Mouse (Mus musculus) gastrocnemius, postnatal 25 days (tissue): Measurements from ENCODE around the gene Nsd1. TPM values are rescaled to one million over a fixed set of nuclear protein-coding genes. Genes with fewer than 3 reads are reported as not detected.

ENCODE experiments used
- DNase-seq: peaks from one replicate; pipeline ENCODE4 v3.0.0; 2022
- total RNA-seq, 2 experiments: library from RNA; stranded (reverse); gene quantifications; 1 replicate in 1 of 2; 2 replicates in 1 of 2; pipeline ENCODE4 v1.2.3; 2021

Gene Nsd1
- total RNA-seq, 2 experiments from 2014 or later = 46.0 to 51.2 TPM

GRCm38 (mm10) chr13:55255052-55255652 lies 45.6 kb downstream of the Nsd1 start:
- DNase-seq = no peak

GRCm38 (mm10) chr13:55258651-55259050 lies 49.1 kb downstream of the Nsd1 start:
- DNase-seq = no peak

DNA sequence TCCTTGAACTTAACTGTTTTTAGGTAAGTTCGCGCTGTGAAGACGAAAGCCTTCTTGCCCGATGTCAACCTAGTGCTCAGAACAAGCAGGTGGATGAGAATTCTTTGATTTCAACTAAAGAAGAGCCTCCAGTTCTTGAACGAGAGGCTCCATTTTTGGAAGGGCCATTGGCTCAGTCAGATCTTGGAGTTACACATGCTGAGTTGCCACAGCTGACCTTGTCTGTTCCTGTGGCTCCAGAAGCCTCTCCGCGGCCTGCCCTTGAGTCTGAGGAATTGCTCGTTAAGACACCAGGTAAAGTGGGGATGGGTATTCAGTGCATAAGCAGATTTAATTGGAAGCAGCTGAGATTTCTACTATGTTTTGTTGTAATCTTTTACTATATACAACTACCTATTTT lies 51.9 kb downstream of the Nsd1 start:
- DNase-seq = no peak

- DNase-seq = no peak
These were observed 52.5 kb downstream of the Nsd1 start for GRCm38 (mm10) chr13:55262096-55262495.

DNA sequence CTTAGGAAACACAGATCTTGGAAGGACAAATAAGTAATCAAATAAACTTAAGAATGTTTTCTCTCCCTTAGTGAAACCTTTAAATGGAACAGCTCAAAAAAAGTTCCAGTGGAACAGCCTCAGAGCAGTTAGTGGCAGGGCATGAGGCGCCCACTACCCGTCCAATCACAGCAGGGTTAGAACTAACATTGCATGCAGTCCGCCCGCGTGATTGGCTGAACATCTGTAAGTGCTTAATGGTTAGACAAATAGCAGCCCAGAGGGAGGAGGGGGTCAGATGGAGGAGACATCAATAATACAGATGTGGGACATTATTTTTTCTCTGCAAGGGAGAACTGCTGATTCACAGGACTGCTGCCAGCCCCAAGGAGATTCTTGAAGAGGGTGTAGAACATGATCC lies 67.6 kb downstream of the Nsd1 start:
- DNase-seq = no peak

- DNase-seq = no peak
These were observed 68.1 kb downstream of the Nsd1 start for GRCm38 (mm10) chr13:55277646-55278045.

DNA sequence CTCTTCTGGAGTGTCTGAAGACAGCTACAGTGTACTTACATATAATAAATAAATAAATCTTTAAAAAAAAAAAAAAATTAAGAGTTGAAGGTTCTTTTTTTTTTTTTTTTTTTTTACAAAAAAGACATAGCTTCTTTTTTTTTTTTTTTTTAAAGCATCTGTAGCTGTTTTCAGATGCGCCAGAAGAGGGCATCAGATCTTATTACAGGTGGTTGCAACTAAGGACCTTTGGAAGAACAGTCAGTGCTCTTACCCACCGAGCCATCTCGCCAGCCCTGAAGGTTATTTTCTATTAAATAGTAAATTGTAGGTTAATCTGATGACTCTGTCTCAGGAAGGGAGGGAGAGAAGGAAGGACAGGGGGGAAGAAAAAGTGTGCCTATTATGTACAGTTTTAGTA lies 79.3 kb downstream of the Nsd1 start:
- no peak for DNase-seq

DNA sequence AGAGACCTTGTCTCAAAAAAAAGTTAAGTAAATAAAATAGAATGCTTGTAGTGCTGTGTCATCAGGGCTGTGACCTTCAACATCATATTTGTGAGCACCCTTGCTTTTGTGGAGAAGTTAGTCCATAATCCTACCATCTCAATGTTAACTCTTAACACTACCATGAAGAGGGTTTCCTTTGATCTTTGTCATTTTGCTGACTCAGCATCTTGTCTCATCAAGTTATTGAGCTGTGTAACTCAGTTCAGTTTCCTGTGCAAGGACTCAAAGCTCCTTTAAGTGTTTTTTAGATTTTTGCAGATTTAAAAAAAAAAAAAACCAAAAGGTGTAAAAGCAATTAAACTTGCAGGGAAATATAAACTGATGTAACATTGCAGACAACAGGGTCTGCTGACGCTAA lies 87.2 kb downstream of the Nsd1 start:
- no peak for DNase-seq

DNA sequence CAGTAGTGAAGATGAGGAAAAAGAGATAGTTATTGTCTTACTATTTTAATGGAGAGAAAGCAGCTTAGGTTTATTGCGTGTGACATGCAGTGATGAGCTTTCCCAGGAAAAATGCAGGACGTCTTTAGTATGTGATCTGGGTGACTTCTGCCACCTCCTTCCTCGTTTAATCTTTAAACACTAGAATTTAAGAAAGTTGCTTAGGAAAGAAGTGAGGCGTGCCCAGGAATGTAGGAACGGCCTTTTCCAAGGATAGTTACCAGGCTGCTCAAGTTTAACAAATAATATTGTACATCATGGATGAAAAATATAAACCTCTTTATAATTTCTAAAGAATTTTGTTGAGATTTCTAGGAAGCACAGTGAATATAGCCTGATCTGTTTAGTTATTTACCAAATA lies 91.3 kb downstream of the Nsd1 start:
- no peak for DNase-seq

GRCm38 (mm10) chr13:55312028-55312630 lies 102.5 kb downstream of the Nsd1 start:
- DNase-seq = no peak

GRCm38 (mm10) chr13:55313051-55313450 lies 103.5 kb downstream of the Nsd1 start:
- no peak for DNase-seq

DNA sequence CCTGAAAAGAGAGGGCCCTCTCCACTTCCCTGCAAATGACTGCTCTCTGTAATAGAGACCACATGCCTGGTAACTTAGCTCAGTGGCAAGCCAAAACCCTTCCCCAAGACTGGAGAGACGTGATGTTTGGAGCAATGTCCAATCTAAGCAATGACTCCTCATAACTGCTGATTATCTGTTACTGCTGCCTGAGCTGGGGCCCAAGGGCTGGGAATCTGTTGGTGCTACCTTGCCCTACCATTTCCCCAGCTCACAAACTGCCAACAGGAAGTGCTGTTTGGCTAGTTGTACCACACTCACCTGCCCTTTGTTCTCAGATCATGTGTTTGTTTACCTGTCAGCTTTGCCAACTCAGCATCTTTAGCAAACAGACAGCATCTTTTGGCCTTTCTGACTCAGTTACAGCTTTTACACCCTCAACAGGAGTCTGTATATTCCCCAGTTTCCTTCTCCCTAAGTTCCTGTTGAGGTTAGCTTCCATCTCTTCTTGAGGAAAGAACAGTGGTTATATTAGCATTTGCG lies 105.4 kb downstream of the Nsd1 start:
- no peak for DNase-seq

DNA sequence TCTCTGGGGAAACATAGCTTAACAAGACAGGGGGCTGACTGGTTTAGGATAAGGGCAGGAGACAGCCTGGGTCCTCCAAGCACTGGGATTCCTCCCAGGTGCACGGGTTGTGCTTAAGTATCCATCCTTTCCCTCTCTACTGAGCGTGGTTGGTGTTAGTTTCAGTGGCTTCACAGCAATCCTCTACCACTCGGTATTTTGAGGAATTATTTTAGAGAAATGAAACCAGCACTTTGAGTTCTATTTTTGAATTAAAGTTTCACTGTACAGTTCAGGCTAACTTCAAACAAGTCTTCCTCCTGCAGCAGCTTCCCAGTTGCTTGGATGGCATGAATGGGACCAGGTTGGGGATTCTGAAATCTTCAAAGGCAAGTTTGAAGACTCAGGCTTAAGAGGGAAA lies 108.8 kb downstream of the Nsd1 start:
- no peak for DNase-seq

- DNase-seq = no peak
These were observed 110.5 kb downstream of the Nsd1 start, which contains the start of gene Prelid1 for GRCm38 (mm10) chr13:55319931-55320533. Gene Prelid1 (plus strand): TSS chr13:55320500.

- peak; percentile 89 for DNase-seq
These were observed 112.0 kb downstream of the Nsd1 start, which contains the start of gene Rab24 for GRCm38 (mm10) chr13:55321434-55322129. Gene Rab24 (minus strand): TSS chr13:55321946.

GRCm38 (mm10) chr13:55322130-55322825 lies 112.7 kb downstream of the Nsd1 start:
- DNase-seq = no peak

GRCm38 (mm10) chr13:55325596-55325995 lies 116.0 kb downstream of the Nsd1 start:
- no peak for DNase-seq

GRCm38 (mm10) chr13:55327169-55327568 lies 117.6 kb downstream of the Nsd1 start:
- DNase-seq = no peak

DNA sequence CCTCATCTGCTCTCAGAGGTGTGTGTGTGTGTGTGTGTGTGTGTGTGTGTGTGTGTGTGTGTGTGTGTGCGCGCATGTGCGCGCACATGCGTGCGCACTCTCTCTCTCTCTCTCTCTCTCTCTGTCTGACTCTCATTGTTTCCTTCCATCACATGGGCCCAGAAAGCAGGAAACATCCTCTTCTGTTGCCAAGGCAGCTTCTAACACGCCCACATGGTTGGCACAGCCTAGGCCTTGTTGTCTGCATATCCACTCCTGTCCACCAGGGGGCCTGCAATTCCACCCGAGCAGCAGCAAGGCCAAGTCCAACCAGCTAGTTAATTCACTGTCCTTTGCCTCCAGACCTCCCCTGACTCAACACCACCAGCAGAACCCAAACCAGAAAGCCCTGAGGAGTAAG lies 118.1 kb downstream of the Nsd1 start:
- peak; percentile 81 for DNase-seq

DNA sequence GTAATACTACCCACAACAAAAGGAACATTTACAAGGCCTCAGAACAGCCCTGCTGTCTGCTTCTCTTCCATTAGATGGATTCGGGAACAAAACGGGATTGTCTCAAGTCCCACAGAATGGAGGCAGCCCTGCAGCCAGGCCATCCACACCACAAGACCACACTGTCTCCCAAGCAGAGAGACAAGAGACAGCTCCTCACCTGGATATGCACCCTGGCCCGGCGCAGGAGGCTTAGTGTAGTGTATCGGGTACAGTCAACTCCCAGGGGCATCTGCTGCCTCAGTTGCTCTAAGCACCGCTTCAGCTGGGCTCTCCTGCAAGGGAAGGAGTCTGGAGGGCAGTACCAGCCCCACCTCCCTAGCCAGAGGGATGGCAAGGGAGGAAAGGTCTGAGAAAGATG lies 118.6 kb downstream of the Nsd1 start:
- no peak for DNase-seq

DNA sequence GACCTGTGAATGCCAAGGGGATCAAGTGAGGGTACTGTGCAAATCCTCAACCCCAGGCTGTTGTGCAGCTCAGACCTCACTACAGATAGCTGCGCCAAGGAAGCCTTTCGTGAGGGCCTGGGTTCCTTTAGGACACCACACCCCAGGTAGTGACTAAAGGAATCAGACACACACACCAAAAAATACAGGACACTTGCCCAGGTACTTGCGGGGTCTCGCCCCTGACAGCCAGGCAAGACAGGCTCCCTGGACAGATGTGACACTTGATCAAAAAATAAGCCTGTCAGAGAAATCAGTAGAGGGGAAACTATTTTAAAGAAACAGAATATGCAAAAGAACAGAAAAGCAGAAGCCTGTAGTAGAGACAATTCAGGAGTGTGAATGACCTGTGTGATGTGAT lies 119.1 kb downstream of the Nsd1 start:
- no peak for DNase-seq

DNA sequence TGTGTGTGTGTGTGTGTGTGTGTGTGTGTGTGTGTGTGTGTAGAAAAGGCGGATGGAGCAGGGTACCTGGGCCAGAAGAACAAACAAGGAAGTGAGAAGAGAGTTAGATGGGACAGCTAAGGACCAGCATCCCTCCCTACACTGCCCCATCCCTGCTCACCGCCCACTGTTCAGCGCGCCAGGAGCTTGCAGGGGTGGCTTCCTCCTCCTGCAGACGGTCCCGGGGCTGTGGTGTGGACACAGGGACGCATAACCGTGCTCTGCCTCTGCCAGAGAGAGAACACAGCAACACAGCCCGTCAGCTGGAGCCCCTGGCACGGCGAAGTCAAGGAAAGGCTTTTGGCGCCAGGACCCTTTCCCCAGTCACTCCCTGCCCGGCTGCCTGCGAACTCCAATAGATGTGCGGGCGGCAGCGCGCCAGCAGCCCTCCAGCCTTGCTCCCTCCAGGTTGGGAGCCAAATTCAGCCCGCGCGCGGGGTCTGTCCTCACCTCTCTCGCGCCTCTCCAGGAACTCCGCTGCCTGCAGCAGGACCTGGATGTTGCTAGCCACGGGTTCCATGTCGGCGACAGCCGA lies 119.6 kb downstream of the Nsd1 start:
- DNase-seq = peak; percentile 26
